Mouse (Mus musculus) urinary bladder, adult 18-20 months (tissue): ENCODE data around the gene Gnb2.

Experiments
- DNase-seq, 2 experiments: peaks; one replicate each; pipeline ENCODE4 v3.0.0; 2022; ENCODE audit warnings: low spot score in 2 of 2, mixed read lengths in 2 of 2

The Gnb2 gene

DNA sequence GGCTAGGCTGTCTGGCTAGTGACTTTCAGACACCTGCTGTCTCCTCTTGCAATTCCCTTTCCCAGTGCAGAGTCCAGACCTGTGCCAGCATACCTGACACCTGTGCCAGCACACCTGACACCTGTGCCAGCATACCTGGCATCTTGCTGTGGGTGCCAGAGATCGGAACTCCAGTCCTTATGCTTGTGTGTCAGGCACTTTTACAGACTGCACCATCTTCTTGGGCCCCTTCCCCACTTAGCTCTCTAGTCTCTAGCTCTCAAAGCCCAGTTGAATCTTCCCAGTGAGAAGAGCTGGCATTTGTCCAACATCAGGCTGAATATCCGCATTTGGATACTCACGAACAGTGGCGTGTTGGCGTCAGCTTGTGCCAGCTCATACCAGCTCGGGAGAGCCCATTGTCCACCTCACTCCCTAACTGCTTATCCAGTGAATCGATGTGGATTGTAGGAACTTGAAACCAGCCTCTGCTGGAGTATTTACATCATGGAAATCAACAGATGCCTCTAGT is 6.0 kb upstream of the Gnb2 start:
- DNase-seq: no peak

DNA sequence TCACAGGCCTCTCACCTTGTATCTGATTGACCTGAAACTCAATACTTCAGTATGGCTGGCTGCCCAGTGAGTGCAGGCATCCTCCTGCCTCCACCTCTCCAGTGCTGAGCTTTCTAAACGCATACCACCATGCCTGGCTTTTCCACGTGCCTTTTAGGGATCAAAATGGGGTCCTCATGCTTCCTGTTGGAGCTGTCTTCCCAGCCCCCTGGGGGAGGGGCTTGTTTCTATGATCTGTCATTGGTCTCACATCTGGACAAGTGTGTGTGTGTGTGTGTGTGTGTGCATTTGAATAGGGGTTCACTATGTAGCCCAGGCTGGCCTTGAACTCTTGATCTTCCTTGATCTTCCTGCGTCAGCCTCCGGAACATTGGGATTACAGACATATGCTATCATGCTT is 4.2 kb upstream of the Gnb2 start:
- DNase-seq: no peak

DNA sequence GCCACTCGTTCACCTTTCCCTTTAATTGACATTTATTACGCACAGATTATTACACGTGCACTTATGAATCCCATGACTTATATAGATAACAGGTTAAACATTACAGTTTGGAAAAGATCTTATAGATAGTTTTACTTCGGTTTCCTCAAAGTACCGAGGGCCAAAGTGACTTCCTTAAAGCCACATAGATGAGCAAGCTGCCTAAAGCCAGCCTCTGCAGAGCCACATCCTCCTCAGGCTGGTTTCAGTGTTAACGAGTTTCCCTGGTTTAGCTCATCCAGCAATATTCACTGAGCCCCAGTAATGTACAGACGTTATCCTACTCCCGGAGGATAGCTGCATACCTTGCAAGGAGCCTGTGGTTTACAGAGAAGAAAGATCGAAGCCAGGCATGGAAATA is 2.0 kb upstream of the Gnb2 start:
- no peak for DNase-seq

DNA sequence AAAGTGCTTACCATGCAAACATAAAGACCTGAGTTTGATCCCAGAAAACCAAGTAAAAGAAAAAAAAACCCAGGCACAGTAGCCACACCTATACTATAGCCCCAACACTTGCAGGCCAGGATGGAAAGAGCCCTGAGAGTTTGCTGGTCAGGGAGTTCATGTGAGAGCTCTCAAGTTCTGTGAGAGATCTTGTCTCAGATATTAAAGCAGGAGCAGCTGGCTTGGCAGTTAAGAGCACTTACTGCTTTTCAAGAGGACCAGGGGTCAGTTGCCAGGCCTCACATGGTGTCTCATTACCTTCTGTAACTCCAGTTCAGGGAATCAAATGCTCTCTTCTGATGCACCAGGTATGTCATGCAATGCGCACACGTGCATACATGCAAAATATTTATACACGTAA is 1.5 kb upstream of the Gnb2 start:
- no peak for DNase-seq

DNA sequence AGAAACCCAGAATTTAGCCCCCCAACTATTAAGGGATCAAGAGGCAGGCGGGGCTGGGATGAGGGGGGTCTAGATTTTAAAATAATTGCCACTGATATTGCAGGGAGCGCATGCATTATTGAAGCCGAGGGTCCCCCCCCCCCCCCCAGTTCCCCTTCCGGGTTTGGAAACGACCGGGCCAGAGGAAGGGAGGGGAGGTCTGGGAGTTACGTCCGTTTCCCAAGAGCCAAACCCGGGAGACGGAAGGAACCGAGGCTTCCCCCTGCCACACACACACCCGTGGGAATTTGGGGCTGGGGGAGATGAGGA is 548 bp downstream of the Gnb2 start:
- no peak for DNase-seq

DNA sequence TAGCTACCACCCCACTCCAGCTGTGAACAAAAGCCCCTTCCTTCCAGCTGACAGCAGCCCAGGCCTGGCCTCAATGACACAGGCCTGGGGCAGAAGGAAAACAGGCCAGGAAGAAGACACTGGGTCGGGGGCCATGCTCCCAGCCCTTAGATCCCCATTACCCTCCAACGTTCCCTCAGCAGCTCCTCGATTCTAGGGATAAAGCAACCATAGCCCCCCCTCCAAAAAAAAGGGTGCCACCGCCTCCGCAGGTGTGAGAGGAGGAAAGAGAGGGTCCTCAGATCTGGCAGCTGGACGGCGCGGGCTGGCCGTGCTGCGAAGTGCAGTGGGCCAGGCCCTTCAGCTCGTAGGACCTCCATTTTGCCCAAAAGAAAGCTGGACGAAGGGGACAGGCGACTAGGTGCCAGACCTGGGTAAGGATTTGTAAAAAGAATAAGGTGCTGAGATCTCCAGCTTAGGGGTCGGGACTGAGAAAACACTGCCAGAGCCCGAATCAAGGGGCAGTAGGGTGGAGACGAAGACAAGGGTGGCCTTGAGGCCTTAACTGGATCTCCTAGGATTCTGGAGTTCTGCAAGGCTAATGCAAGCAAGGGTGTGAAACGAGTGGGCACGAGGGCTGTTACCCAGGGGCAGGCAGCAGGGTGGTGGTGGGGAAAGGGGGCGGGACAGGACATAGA is 1.0 kb downstream of the Gnb2 start:
- no peak for DNase-seq

DNA sequence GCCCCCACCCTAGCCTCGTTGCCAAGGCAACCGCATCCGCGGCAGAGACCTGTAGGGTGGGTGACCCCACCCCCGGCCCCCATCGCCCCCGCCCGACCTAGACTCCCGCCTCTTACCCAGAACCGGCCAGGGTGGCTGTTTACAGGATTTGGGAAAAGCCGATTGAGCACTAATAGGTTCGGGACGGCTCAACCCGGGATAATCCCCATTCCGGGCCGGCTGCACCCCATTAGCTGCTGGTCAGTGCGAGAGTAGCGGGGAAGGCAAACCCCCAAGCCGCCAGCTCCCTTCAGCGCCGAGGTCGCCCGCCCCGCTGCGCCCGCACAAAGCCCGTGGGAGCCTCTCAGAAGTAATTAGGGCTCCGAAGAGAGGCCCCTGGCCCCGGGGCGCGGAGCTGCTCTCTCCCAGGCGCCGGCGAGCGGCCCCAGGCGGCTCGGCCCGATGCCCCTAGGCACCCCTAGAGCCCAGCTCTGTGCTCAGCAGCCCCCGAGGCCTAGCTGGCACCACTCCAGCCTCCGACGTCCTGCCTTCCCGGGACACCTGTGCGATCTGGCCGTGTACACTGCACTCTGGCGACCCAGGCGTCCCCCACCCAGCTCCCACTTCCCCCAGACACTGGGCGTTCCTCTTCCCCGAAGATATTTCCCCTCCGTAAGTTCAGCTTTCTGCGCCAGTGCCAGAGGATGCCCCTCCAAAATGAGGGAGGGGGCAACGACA is 1.7 kb downstream of the Gnb2 start:
- peak in 1 of 2 experiments; percentile 61 for DNase-seq

DNA sequence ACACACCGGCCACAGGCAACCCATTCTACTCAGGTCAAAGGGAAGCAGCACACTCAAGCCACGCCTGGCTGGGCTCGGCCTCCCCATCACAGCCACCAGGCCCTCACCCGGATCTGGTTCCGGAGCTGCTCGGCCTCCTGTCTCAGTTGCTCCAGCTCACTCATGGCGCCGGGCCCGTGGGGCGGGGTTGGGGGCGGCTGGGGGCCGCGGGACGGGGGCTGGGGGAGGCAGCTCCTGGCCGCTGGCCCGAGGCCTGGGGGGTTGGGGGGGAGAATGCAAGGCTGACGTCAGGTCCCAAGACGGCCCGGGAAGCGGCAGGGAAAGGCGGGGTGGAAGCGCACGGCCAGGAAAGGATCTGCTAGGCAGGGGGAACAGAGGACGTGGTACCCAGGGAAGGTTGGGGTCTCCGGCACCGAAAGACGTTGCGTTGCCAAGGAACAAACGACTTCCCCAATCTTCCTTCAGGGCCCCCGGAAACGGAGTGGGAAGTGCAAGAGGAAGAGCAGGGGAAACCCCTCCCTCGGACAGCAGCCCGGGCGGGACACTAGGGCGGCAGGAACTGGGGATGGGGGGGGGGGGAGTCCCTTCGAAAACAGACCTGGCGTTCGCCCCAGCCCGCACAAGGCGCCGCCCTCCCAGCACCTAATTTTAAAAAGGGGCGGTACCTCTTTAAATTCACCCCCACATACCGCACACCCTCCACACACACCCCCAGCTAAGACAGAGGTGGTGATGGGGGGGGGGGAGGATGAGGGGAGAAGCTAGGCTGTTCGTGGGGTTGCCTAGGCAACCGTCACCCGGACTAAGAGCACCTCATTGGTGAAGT is 2.5 kb downstream of the Gnb2 start:
- DNase-seq: no peak

DNA sequence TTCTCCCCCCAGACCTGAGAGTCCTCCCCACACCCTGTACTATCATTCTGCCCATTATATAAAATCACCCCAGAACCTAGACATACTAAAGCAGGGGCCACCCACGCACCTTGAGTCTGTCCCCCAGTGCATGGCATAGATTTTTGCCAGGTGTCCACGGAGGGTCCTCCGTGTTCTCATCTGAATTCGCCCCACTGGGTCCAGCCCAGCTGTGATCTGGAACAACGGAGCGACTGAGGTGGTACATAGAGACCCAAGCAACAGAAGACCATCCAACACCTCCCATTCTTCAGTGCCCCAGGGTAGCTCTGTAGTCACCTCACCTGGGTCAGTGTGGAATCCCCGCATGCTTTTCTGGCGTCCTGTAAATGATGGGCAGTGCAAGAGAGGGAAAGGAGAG is 3.2 kb downstream of the Gnb2 start:
- DNase-seq: no peak

DNA sequence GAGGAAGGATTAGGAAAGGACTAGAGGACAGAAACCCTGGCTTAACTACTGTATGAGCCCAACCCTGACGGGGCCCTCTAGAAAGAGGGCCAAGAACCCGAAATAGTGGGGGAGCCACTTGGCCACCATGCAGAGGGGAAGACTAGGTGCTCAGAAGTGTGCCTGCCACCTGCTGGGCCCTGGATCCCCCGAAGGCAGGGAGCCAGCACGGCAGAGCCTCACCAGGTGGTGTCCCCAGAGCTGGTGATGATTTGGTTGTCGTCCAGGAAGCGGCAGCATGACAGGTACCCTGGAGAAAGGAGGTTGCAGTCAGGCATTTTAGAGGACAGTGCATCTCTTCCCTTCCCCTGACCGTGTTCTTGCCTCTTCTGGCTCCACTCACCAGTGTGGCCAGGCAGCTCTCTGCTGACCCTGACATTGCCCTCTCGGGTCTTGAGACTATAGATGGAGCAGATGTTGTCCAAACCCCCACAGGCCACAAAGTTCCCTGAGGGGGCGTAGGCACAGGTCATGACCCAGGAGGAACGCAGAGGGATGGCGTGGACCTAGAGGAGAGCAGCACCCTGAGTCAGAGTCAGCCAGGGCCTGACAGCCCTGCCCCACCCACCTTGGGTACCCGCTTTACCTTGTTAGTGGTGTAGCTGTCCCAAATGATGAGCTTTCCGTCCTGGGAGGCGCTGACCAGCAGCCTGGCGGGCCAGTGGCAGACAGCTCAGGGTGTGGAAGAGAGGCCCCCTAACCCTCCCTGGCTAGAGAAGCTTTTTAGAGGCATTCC is 3.9 kb downstream of the Gnb2 start:
- DNase-seq: no peak

DNA sequence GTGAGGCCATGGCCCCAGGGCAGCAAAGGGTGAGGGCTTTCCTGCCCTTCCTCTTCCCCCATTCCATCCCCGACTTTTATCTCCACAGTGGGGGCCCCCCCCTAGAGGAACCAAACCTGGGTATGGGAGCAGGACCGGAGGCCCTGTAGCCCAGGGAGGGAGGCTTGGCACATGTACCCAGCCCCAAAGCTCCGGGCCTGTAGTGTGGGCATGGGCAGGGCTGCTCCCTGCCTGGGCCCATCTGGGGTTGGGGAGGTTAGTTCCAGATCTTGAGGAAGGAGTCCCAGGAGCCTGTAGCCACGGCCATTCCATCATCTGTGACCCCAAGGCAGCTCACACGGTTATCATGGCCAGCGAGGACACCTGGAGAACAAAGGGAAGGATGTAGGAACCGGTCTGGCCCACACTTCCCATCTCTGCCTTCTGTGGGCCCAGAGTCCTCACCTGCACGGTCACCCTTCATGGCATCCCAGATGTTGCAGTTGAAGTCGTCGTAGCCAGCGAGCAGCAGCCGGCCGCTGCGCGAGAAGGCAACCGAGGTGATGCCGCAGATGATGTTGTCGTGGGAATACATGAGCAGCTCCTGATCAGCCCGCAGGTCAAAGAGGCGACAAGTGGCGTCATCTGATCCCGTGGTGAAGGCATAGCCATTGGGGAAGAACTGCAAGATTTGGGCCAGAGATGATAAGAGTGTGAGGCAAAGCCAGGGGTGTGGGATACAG is 4.9 kb downstream of the Gnb2 start:
- DNase-seq: no peak

DNA sequence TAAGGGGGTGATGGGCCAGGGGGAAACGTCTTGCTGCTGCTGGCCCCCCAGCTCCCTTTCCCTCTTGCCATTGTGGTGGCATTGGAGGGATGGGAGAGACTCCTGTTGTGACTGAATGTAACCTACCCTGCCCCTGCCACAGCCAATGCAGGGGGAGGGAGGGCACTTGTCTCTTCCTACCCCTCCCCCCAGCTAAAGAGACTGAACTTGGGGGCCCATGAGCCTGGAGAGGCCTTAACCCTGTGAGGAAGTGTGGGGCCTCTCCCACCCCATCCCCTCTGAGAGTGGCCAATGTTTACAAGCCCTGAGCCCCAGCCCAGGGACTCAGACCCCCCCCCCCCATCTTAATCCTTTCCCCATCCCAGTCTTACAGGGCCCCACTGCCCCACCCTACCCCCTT is 5.9 kb downstream of the Gnb2 start:
- no peak for DNase-seq

DNA sequence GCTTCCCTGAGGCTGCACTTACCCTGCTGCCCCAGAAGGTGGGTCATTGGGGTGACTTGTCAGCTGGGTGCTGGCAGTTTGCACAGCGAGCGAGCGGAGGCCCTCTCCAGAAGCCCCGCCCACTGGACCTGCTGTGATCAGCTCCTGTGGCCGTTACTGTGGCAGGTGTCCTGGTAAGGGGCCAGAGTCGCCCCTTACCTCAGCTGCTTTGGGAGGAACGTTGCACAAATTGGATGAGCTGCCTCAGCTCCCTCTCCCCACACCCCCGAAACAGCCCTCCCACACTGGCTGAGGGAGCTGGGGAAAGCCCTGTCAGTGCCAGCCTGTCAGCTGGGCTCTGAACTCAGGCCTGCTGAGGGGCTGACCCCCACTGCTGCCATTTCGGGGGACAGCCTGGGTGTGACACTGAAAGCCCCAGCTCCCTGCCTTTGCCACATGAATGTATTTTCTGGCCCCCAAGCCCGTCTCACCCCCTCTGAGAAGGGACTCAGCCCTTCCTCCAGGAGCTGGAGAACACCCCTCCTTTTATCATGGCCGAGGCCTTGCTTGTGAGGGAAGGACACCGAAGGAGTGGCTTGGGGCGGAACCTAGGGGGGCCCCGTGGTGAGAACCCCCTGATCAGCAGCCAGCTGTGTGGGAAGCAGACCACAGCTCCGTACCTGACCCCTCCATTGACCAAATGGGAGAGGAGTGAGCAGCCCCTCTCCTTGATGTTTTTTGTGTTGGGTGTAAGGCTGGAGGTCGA is 6.9 kb downstream of the Gnb2 start:
- DNase-seq: no peak

DNA sequence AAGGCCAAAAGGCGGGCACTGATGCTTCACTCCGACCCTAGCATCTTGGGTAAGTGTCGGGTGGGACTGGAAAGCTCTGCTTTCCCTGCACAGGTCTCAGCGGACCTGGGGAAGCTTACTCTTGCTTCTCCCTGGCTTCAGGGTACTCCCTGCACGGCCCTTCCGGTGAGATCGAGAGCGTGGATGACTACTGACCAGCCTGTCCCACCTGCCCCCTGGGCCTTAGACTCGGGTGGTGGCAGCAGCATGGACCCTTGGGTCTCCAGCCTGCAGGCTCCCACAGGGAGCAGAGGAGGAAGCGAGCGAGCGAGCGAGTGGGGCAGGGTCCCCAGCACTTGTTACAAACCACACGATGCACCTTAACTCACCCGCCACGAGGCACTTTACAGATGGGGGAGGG is 7.8 kb downstream of the Gnb2 start:
- DNase-seq: no peak

DNA sequence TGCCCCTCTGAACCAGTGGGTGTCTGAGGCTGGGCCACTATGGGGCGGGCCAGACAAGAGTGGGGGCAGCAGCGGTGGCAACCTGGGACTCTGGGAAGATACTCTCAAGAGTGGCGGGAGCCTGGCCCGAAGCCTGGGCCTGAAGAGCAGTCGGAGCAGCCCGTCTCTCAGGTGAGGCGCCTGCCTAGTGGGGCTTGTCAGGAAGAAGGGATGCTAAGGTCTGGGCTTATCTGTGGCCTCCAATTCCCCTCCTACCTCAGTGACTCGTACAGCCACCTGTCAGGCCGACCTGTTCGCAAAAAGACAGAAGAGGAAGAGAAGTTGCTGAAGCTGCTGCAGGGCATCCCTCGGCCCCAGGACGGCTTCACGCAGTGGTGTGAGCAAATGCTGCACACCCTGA is 8.6 kb downstream of the Gnb2 start:
- no peak for DNase-seq

DNA sequence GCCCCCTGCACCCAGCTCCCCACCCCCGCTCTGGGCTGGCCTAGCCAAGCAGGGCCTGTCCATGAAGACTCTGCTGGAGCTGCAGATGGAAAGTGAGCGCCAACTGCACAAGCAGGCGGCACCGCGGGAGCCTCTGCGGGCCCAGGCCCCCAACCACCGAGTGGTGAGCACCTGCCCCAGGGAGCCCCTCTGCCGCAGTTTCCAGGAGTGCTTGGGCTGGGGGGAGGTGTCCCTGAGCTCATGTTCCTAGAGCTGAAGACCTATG is 9.1 kb downstream of the Gnb2 start:
- no peak for DNase-seq

DNA sequence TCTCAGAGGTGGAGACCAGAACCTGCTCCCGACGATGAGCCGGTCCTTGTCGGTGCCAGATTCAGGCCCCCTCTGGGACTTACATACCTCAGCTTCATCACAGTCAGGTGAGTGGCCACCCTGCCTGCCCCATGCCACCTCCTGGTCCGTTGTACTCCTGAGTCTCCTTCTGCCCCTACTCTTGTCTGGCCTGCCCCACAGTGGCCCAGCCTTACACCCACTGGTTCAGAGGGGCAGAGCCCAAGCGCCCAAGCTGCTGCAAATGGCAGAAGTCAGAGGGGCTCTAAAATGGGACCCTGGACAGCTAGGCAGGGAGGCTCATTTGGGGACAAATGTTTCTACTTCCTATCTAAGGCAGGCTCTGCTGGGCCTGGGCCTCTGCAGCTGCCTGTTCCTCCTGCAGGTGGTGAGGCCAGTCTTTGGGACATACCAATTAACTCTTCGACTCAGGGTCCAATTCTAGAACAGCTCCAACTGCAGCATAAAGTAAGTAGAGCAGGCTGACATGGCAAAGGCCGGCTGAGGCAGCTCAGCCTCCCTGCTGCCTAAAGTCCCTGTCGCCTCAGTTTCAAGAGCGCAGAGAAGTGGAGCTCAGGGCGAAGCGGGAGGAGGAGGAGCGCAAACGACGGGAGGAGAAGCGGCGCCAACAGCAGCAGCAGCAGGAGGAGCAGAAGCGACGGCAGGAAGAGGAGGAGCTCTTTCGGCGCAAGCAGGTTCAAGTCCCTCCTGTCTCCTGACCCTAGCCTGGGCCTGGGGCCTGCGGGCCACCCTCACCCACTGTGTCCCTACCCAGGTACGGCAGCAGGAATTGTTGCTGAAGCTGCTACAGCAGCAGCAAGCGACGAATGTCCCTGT is 9.7 kb downstream of the Gnb2 start:
- DNase-seq: no peak

DNA sequence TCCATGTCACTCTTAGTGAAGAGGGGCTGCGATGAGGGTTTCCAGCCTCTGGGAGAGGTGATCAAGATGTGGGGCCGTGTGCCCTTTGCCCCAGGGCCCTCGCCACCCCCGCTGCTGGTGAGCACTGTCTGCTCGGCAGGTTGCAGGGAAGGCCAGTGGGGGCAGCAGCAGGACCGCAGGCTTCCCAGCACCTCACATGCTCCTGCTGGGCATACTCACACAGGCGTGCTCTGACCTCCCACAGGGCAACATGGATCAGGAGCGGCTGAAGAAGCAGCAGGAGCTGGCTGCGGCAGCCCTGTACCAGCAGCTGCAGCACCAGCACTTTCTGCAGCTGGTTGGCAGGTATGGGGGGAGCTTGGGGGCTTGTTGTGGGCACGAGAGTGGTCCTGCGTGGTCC is 10.6 kb downstream of the Gnb2 start:
- DNase-seq: no peak

DNA sequence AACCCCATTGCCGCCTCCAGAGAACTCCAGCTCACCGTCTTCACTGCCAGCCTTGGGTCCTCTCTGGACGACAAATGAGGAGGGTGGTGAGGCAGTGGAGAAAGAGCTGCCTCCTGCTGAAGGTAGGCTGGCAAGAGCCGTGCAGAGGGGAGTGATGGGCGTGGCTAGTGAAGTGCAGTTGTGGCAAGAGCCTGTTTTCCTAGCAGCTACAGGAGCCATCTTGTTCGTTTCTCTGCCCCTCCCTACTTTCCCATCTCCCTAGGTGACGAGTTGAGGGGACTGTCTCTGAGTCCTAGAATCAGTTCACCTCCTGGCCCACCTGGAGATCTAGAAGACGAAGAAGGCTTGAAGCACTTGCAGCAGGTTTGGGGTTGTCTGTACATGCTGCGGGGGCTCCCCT is 11.4 kb downstream of the Gnb2 start:
- no peak for DNase-seq
